Mouse (Mus musculus) limb, embryonic 15.5 days (tissue): ENCODE measurements at regions not wholly inside any gene's neighbourhood (a gene's known extent, or its start where the extent isn't known, plus 50 kb on each side); places are given as distances from the start of the nearest gene placed in this dataset.

ENCODE experiments used
- ATAC-seq: fragments of 200-750 bp; cut with Nextera tagmentation; 2 replicates; pipeline ENCODE4 v1.8.0; 2017; ENCODE audit warnings: low read depth, moderate TSS enrichment; ENCODE audit not compliant: insufficient number of reproducible peaks, low FRiP score, low TSS enrichment
- H3K27ac ChIP-seq: fragments of 300-500 bp; sonication (generic); 2 replicates; pipeline ENCODE4 v1.5.1; 2015; ENCODE audit warnings: moderate library complexity, mild to moderate bottlenecking, inconsistent platforms
- H3K27me3 ChIP-seq: fragments of 300-500 bp; sonication (generic); 2 replicates; pipeline ENCODE4 v1.6.1; 2015; ENCODE audit warnings: inconsistent platforms
- H3K36me3 ChIP-seq: fragments of 300-500 bp; sonication (generic); 2 replicates; pipeline ENCODE4 v1.6.1; 2015; ENCODE audit warnings: inconsistent platforms
- H3K4me1 ChIP-seq: fragments of 300-500 bp; sonication (generic); 2 replicates; pipeline ENCODE4 v1.6.1; 2015; ENCODE audit warnings: inconsistent platforms
- H3K4me2 ChIP-seq: fragments of 300-500 bp; sonication (generic); 2 replicates; pipeline ENCODE4 v1.6.1; 2015; ENCODE audit warnings: mild to moderate bottlenecking, inconsistent platforms
- H3K4me3 ChIP-seq: fragments of 300-500 bp; sonication (generic); 2 replicates; pipeline ENCODE4 v1.5.1; 2015; ENCODE audit warnings: mild to moderate bottlenecking, inconsistent platforms
- H3K9ac ChIP-seq: fragments of 300-500 bp; sonication (generic); 2 replicates; pipeline ENCODE4 v1.6.1; 2015; ENCODE audit warnings: inconsistent platforms
- H3K9me3 ChIP-seq: fragments of 300-500 bp; sonication (generic); 2 replicates; pipeline ENCODE4 v1.6.1; 2016; ENCODE audit warnings: inconsistent platforms
- WGBS: fragments of 180-500 bp; shearing (Covaris S2); methylation state at CpG from one replicate; pipeline ENCODE4 v1.1.7; 2015; 5-methylcytosine and 5-hydroxymethylcytosine counted together

GRCm38 (mm10) chr5:75800040-75800989 is 177.9 kb downstream of the Kdr start:
- no peak overlapping the region for H3K27ac ChIP-seq
- no peak overlapping the region for H3K9ac ChIP-seq
- H3K36me3 ChIP-seq: no peaks in the 10 kb centered on the region
- no peak overlapping the region for H3K4me3 ChIP-seq
- no peaks in the 10 kb centered on the region for H3K9me3 ChIP-seq
- H3K4me2 ChIP-seq: no peak overlapping the region
- ATAC-seq: no peak
- no peaks in the 10 kb centered on the region for H3K27me3 ChIP-seq
- no peaks in the 10 kb centered on the region for H3K4me1 ChIP-seq
- 71% methylated on average over 18 of the region's 18 CpGs for WGBS

- Histone ChIP-seq H3K4me1 (no peaks in the 10 kb centered on the region), H3K9me3 (no peaks in the 10 kb centered on the region), H3K9ac (no peak overlapping the region), H3K4me3 (no peak overlapping the region), H3K27me3 (no peaks in the 10 kb centered on the region), H3K27ac (no peak overlapping the region), H3K36me3 (no peaks in the 10 kb centered on the region), H3K4me2 (no peak overlapping the region)
- WGBS: 74% methylated on average over 4 of the region's 4 CpGs
- ATAC-seq: no peak
Observed at GRCm38 (mm10) chr5:75799627-75800026, 178.6 kb downstream of the Kdr start.

- Histone ChIP-seq H3K27me3 (no peaks in the 10 kb centered on the region), H3K4me3 (no peak overlapping the region), H3K9me3 (no peaks in the 10 kb centered on the region), H3K27ac (no peak overlapping the region), H3K9ac (no peak overlapping the region), H3K4me2 (no peak overlapping the region), H3K36me3 (no peaks in the 10 kb centered on the region), H3K4me1 (no peaks in the 10 kb centered on the region)
- no peak for ATAC-seq
Observed at GRCm38 (mm10) chr5:75793184-75793583, 185.1 kb downstream of the Kdr start.

- Histone ChIP-seq H3K4me3 (no peak overlapping the region), H3K27me3 (no peaks in the 10 kb centered on the region), H3K27ac (no peak overlapping the region), H3K4me2 (no peak overlapping the region), H3K9me3 (no peaks in the 10 kb centered on the region), H3K36me3 (no peaks in the 10 kb centered on the region), H3K4me1 (no peaks in the 10 kb centered on the region), H3K9ac (no peak overlapping the region)
- WGBS: 87% methylated on average over 8 of the region's 8 CpGs
- no peak for ATAC-seq
Observed at GRCm38 (mm10) chr5:75791738-75792137, 186.5 kb downstream of the Kdr start.

- H3K4me3 ChIP-seq: no peak overlapping the region
- H3K36me3 ChIP-seq: no peaks in the 10 kb centered on the region
- 64% methylated on average over 3 of the region's 3 CpGs for WGBS
Observed at GRCm38 (mm10) chr5:75788087-75788486, 190.2 kb downstream of the Kdr start.

GRCm38 (mm10) chr5:75786196-75786595 is 192.1 kb downstream of the Kdr start:
- WGBS: 87% methylated on average over 3 of the region's 3 CpGs
- Histone ChIP-seq H3K4me1 (no peaks in the 10 kb centered on the region), H3K4me3 (no peak overlapping the region), H3K27me3 (no peaks in the 10 kb centered on the region), H3K9me3 (no peaks in the 10 kb centered on the region), H3K36me3 (no peaks in the 10 kb centered on the region), H3K27ac (no peak overlapping the region), H3K4me2 (no peak overlapping the region), H3K9ac (no peak overlapping the region)
- no peak for ATAC-seq

More at GRCm38 (mm10) chr5:75788087-75788486, 190.2 kb downstream of the Kdr start:
- Histone ChIP-seq H3K4me1 (no peaks in the 10 kb centered on the region), H3K9ac (no peak overlapping the region), H3K4me2 (no peak overlapping the region), H3K27me3 (no peaks in the 10 kb centered on the region), H3K9me3 (no peaks in the 10 kb centered on the region), H3K27ac (no peak overlapping the region)
- ATAC-seq: no peak

- Histone ChIP-seq H3K36me3 (no peaks in the 10 kb centered on the region), H3K27ac (no peak overlapping the region), H3K27me3 (no peaks in the 10 kb centered on the region), H3K9ac (no peak overlapping the region), H3K4me3 (no peak overlapping the region), H3K4me1 (no peaks in the 10 kb centered on the region), H3K9me3 (no peaks in the 10 kb centered on the region), H3K4me2 (no peak overlapping the region)
- no peak for ATAC-seq
- 72% methylated on average over 8 of the region's 8 CpGs for WGBS
Observed at GRCm38 (mm10) chr5:75784998-75785593, 193.2 kb downstream of the Kdr start.

GRCm38 (mm10) chr5:75770592-75770991 is 195.9 kb downstream of the Kit start:
- 79% methylated on average over 5 of the region's 5 CpGs for WGBS
- Histone ChIP-seq H3K27ac (no peak overlapping the region), H3K4me1 (no peaks in the 10 kb centered on the region), H3K36me3 (no peaks in the 10 kb centered on the region), H3K4me2 (no peak overlapping the region), H3K27me3 (no peaks in the 10 kb centered on the region), H3K4me3 (no peak overlapping the region), H3K9me3 (no peaks in the 10 kb centered on the region), H3K9ac (no peak overlapping the region)
- ATAC-seq: no peak

- Histone ChIP-seq H3K9me3 (no peaks in the 10 kb centered on the region), H3K36me3 (no peaks in the 10 kb centered on the region), H3K27me3 (no peaks in the 10 kb centered on the region), H3K4me1 (no peaks in the 10 kb centered on the region), H3K4me3 (no peak overlapping the region), H3K4me2 (no peak overlapping the region), H3K9ac (no peak overlapping the region), H3K27ac (no peak overlapping the region)
- ATAC-seq: no peak
- WGBS: 63% methylated on average over 1 of the region's 1 CpGs
Observed at GRCm38 (mm10) chr5:75767213-75767612, 192.5 kb downstream of the Kit start.

- H3K4me1 ChIP-seq: no peaks in the 10 kb centered on the region
- H3K4me2 ChIP-seq: no peak overlapping the region
- H3K9me3 ChIP-seq: no peaks in the 10 kb centered on the region
- no peaks in the 10 kb centered on the region for H3K27me3 ChIP-seq
- no peak for ATAC-seq
- H3K4me3 ChIP-seq: no peak overlapping the region
- H3K36me3 ChIP-seq: no peaks in the 10 kb centered on the region
- no peak overlapping the region for H3K27ac ChIP-seq
- WGBS: 74% methylated on average over 6 of the region's 6 CpGs
- no peak overlapping the region for H3K9ac ChIP-seq
Observed at GRCm38 (mm10) chr5:75762374-75762773, 187.7 kb downstream of the Kit start.

- H3K4me1 ChIP-seq: no peaks in the 10 kb centered on the region
- no peak overlapping the region for H3K27ac ChIP-seq
- H3K36me3 ChIP-seq: no peaks in the 10 kb centered on the region
- H3K27me3 ChIP-seq: no peaks in the 10 kb centered on the region
- ATAC-seq: no peak
- H3K4me2 ChIP-seq: no peak overlapping the region
- H3K4me3 ChIP-seq: no peak overlapping the region
- H3K9ac ChIP-seq: no peak overlapping the region
- WGBS: 84% methylated on average over 11 of the region's 11 CpGs
- H3K9me3 ChIP-seq: no peaks in the 10 kb centered on the region
Observed at GRCm38 (mm10) chr5:75761459-75762310, 187.0 kb downstream of the Kit start.

- no peaks in the 10 kb centered on the region for H3K36me3 ChIP-seq
- no peaks in the 10 kb centered on the region for H3K9me3 ChIP-seq
- 67% methylated on average over 7 of the region's 7 CpGs for WGBS
- ATAC-seq: no peak
- H3K27me3 ChIP-seq: no peaks in the 10 kb centered on the region
- no peak overlapping the region for H3K27ac ChIP-seq
- no peaks in the 10 kb centered on the region for H3K4me1 ChIP-seq
- no peak overlapping the region for H3K9ac ChIP-seq
- no peak overlapping the region for H3K4me2 ChIP-seq
- H3K4me3 ChIP-seq: no peak overlapping the region
Observed at GRCm38 (mm10) chr5:75756168-75756567, 181.5 kb downstream of the Kit start.
